Mouse (Mus musculus) intestine, embryonic 14.5 days (tissue): Measurements from ENCODE around the gene Nebl. TPM values are rescaled to one million over a fixed set of nuclear protein-coding genes. Genes with fewer than 3 reads are reported as not detected.

ENCODE experiments used
- ATAC-seq: fragments of 200-750 bp; cut with Nextera tagmentation; replicated peaks from 2 replicates; pipeline ENCODE4 v1.8.0; 2017; ENCODE audit warnings: low read depth, moderate number of reproducible peaks, moderate TSS enrichment, moderate library complexity; ENCODE audit not compliant: low FRiP score, low TSS enrichment
- DNase-seq: peaks from one replicate; pipeline ENCODE4 v3.0.0-alpha.2; 2018; ENCODE audit warnings: low spot score
- H3K27ac ChIP-seq: fragments of 300-500 bp; sonication (generic); 2 replicates; pipeline ENCODE4 v1.5.1; 2014; ENCODE audit warnings: low read depth, mild to moderate bottlenecking, control low read depth
- H3K27me3 ChIP-seq: fragments of 300-500 bp; sonication (generic); replicated peaks from 2 replicates; pipeline ENCODE4 v1.6.1; 2014; ENCODE audit warnings: low read length, control low read depth; ENCODE audit not compliant: control insufficient read depth, insufficient read depth
- H3K36me3 ChIP-seq: fragments of 300-500 bp; sonication (generic); 2 replicates; pipeline ENCODE4 v1.6.1; 2014; ENCODE audit warnings: low read length, control low read depth; ENCODE audit not compliant: control insufficient read depth, insufficient read depth
- H3K4me1 ChIP-seq: fragments of 300-500 bp; sonication (generic); replicated peaks from 2 replicates; pipeline ENCODE4 v1.6.1; 2014; ENCODE audit warnings: low read length, control low read depth, mixed read lengths; ENCODE audit not compliant: control insufficient read depth, insufficient read depth
- H3K4me2 ChIP-seq: fragments of 300-500 bp; sonication (generic); 2 replicates; pipeline ENCODE4 v1.6.1; 2014; ENCODE audit warnings: low read length
- H3K4me3 ChIP-seq: fragments of 300-500 bp; sonication (generic); 2 replicates; pipeline ENCODE4 v1.5.1; 2014; ENCODE audit warnings: low read depth, low read length, control low read depth, mixed read lengths
- H3K9ac ChIP-seq: fragments of 300-500 bp; sonication (generic); 2 replicates; pipeline ENCODE4 v1.6.1; 2014; ENCODE audit warnings: mild to moderate bottlenecking, low read length
- H3K9me3 ChIP-seq: fragments of 300-500 bp; sonication (generic); 2 replicates; pipeline ENCODE4 v1.6.1; 2016; ENCODE audit warnings: low read length, control low read depth; ENCODE audit not compliant: control insufficient read depth
- WGBS: fragments of 180-500 bp; shearing (Covaris S2); extraction: QIAGEN DNeasy Blood & Tissue Kit; methylation state at CpG from one replicate; pipeline ENCODE4 v1.1.7; 2014; 5-methylcytosine and 5-hydroxymethylcytosine counted together
- polyA plus RNA-seq: library from polyadenylated mRNA; unstranded; fragments of >200 nt; fragmentation: Nextera tagmentation; extraction: Ambion mirVana; gene quantifications from 2 replicates; pipeline ENCODE4 v1.2.1, GENCODE M21; 2014

Gene Nebl
- polyA plus RNA-seq, 1 experiment from 2014 or later: 0.99 TPM

DNA sequence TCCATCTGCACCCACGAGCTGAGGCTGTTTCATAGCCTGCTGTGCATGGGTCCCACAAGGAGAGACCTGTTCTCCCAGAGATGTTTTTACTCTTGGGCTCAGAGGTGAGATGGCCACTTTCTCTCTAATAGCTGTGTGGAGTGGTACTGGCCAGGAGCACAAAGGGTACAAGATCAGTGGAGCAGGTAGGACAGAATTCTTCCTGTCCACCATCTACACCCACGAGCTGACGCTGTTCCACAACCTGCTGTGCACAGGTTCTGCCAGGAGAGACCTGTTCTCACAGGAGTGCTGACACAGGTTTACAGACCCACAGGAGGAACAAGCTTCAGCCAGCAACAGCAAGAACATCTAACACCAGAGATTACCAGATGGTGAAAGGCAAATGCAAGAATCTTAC, 155.6 kb downstream of the Nebl start:
- no peak for ATAC-seq
- no peak for DNase-seq
- no peak overlapping the region for H3K4me2 ChIP-seq
- no peaks in the 10 kb centered on the region for H3K27me3 ChIP-seq
- no peaks in the 10 kb centered on the region for H3K9me3 ChIP-seq
- no peaks in the 10 kb centered on the region for H3K36me3 ChIP-seq
- H3K27ac ChIP-seq: no peak overlapping the region
- H3K4me1 ChIP-seq: no peaks in the 10 kb centered on the region
- 74% methylated on average over 3 of the region's 3 CpGs for WGBS
- H3K4me3 ChIP-seq: no peak overlapping the region
- no peak overlapping the region for H3K9ac ChIP-seq

DNA sequence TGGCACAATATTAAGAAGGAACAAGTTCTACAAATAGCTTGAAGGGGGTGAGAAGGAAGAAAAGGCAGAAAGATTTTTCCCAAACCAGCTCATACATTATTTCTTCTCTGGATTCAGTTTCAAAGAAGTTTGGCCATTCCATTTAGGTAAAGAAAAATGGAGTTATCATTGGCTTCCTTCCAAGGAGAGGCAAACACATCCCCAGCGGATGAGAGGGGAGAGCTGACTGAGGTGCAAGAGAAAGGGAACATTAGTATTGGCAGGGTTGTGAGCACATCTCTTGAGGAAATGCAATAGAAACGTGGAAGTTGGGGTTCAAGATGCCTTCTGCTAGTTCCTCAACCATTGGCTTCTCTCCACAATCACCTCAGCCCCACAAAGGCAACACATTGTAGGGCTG, 159.5 kb downstream of the Nebl start:
- Histone ChIP-seq H3K9me3 (no peaks in the 10 kb centered on the region), H3K4me3 (no peak overlapping the region), H3K4me1 (no peaks in the 10 kb centered on the region), H3K9ac (no peak overlapping the region), H3K4me2 (no peak overlapping the region), H3K27me3 (no peaks in the 10 kb centered on the region), H3K36me3 (no peaks in the 10 kb centered on the region), H3K27ac (no peak overlapping the region)
- ATAC-seq (no peak), DNase-seq (no peak)
- 57% methylated on average over 2 of the region's 2 CpGs for WGBS

GRCm38 (mm10) chr2:17558889-17559742, 172.1 kb downstream of the Nebl start:
- H3K4me3 ChIP-seq: no peak overlapping the region
- ATAC-seq: no peak
- H3K9ac ChIP-seq: no peak overlapping the region

DNA sequence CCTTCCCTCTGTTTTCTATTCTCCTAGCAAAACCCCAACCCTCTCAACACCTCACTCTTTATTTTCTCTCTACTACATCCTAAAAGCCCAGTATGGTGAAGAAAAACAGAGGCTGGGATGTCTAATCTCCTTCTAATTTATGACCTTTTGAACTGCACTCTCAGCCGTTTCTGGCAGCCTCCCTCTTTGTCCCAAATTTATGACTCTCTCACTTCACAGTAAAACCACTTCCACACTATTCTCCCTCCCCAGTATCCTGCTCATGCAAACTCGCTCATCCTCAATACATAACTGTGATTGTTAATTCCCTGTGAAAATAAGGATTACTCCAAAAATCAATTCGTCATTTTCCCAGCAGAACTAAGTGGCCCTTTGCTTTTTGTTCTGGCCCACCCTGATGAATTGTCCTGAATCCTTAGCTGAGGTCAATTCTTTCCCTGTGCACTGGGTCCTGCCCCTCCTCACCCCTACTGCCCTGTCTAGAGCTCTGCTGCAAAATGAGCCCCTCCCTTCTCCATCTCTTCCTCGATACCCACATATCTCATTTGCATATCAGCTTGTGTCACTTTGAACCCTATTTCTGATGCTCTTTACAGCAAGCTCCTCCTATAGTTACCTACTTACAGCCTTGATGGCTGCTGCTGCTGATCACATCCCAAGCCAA, 181.2 kb downstream of the Nebl start:
- Histone ChIP-seq H3K27ac (no peak overlapping the region), H3K4me1 (0 out of 2 replicates have a peak, but pooled peaks cover 3% of the 10 kb centered on the region), H3K4me2 (no peak overlapping the region), H3K4me3 (no peak overlapping the region), H3K27me3 (no peaks in the 10 kb centered on the region), H3K9me3 (no peaks in the 10 kb centered on the region), H3K36me3 (no peaks in the 10 kb centered on the region), H3K9ac (no peak overlapping the region)
- WGBS: 15% methylated on average over 4 of the region's 4 CpGs
- no peak for DNase-seq
- no peak for ATAC-seq

More at GRCm38 (mm10) chr2:17558889-17559742, 172.1 kb downstream of the Nebl start:
- H3K9me3 ChIP-seq: no peaks in the 10 kb centered on the region
- DNase-seq: no peak
- no peak overlapping the region for H3K27ac ChIP-seq
- H3K27me3 ChIP-seq: no peaks in the 10 kb centered on the region
- no peaks in the 10 kb centered on the region for H3K4me1 ChIP-seq
- H3K4me2 ChIP-seq: no peak overlapping the region
- WGBS: 61% methylated on average over 4 of the region's 4 CpGs
- no peaks in the 10 kb centered on the region for H3K36me3 ChIP-seq

GRCm38 (mm10) chr2:17546354-17546948, 184.8 kb downstream of the Nebl start:
- Histone ChIP-seq H3K4me1 (0 out of 2 replicates have a peak, but pooled peaks cover 3% of the 10 kb centered on the region), H3K4me3 (no peak overlapping the region), H3K9me3 (no peaks in the 10 kb centered on the region), H3K9ac (no peak overlapping the region), H3K36me3 (no peaks in the 10 kb centered on the region), H3K27ac (no peak overlapping the region), H3K27me3 (no peaks in the 10 kb centered on the region), H3K4me2 (no peak overlapping the region)
- DNase-seq: no peak
- ATAC-seq: no peak
- 87% methylated on average over 3 of the region's 3 CpGs for WGBS

DNA sequence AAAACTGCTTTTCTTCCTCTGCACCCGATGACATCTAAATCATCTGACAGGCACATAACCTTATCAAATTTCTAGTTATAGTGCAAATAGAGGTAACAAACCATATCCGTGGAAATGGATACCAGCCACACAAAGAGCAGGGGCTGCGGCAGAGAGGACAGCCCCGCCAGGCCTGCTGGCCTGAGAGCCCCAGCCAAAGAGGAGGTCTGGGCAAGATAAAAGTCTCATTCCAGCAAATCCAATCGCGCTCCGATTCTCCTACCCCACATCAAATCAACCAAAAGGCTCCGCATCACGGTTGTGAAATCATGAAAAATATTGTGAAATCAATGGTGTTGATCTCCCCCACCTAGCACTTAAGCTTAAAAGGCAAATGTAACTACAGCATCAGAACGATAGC, 191.5 kb downstream of the Nebl start:
- H3K9ac ChIP-seq: no peak overlapping the region
- DNase-seq (no peak), ATAC-seq (no peak)
- no peak overlapping the region for H3K4me3 ChIP-seq
- no peak overlapping the region for H3K4me2 ChIP-seq
- 82% methylated on average over 10 of the region's 10 CpGs for WGBS
- no peaks in the 10 kb centered on the region for H3K27me3 ChIP-seq
- no peaks in the 10 kb centered on the region for H3K9me3 ChIP-seq
- no peaks in the 10 kb centered on the region for H3K36me3 ChIP-seq
- H3K4me1 ChIP-seq: no peaks in the 10 kb centered on the region
- H3K27ac ChIP-seq: no peak overlapping the region

DNA sequence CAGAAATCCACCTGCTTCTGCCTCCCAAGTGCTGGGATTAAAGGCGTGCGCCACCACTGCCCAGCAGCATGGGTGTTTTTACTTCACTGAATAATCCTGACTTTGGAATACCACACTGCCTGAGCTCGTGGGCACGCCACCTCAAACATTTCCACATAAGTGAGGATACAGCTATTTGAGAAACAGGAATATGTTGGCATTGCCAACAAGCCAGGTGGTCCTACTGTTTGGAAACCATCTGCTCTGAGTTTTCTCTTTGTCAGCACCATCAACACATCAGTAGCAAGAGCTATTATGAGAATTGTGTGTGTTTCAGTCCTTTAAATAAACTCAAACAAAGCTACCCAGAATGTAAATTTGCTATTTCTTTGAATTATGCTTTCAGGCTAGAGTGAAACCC, 192.8 kb downstream of the Nebl start:
- 92% methylated on average over 4 of the region's 4 CpGs for WGBS
- no peaks in the 10 kb centered on the region for H3K4me1 ChIP-seq

DNA sequence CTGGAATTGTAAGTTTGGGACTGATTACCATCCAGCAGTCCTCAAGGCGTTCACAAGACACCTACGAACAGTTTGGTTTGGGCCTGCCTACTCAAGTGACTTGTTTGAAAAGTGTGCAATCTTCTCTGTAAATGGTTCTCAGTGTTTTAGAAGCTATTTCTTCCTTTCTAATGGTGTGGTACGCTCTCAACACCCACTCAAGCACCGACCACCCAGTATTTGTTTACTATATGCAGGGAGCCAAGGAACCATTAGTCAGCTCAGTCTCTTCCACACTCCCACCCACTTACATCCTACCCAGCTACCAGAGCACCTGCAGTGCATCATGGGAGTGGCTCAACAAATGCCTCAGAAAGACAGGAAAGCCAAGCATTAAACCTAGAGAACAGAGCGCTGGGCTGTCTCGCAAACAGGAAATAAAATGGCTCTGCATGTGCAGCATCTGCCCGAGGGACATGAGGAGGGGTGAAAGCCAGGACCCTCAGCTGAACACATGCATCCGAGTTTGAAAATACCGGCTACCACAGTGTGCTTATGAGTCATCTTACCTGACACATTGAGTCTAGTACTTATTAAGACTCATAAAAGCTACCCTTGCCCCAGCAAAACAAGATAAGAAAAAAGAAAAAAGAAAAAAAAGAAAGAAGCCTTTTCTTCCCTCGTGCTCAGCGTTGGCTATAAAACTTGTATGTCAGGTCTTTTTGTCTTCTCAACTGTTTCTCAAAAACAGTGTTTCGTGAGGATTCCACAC, 199.7 kb downstream of the Nebl start:
- no peaks in the 10 kb centered on the region for H3K27me3 ChIP-seq
- DNase-seq (peak; percentile 58), ATAC-seq (peak; percentile 83)
- no peak overlapping the region for H3K9ac ChIP-seq
- no peaks in the 10 kb centered on the region for H3K9me3 ChIP-seq
- H3K27ac ChIP-seq: no peak overlapping the region; the same call in 1 of the 2 replicates
- H3K4me1 ChIP-seq: 0 out of 2 replicates have a peak, but pooled peaks cover 6% of the 10 kb centered on the region
- no peak overlapping the region; the same call in 1 of the 2 replicates for H3K4me2 ChIP-seq
- H3K4me3 ChIP-seq: no peak overlapping the region
- 39% methylated on average over 12 of the region's 12 CpGs for WGBS
- no peaks in the 10 kb centered on the region for H3K36me3 ChIP-seq

More for the DNA sequence above, 192.8 kb downstream of the Nebl start:
- Histone ChIP-seq H3K9me3 (no peaks in the 10 kb centered on the region), H3K4me2 (no peak overlapping the region), H3K27ac (no peak overlapping the region), H3K36me3 (no peaks in the 10 kb centered on the region), H3K4me3 (no peak overlapping the region), H3K27me3 (no peaks in the 10 kb centered on the region), H3K9ac (no peak overlapping the region)
- DNase-seq: no peak
- ATAC-seq: no peak
